In genomic region chr11:115314249-115314648, GRCm38 (mm10) we compare ENCODE assay signal across 16 mouse cellular contexts. TPM values are rescaled to one million over a fixed set of nuclear protein-coding genes. Genes with fewer than 3 reads are reported as not detected.
DNase-seq lines count a peak whose midpoint lies in the region; ATAC-seq and TF ChIP-seq lines count a peak whose summit lies in the region.
"Had no signal": no experiment of that assay in that cellular context is flagged by ENCODE, and none has a peak within 500 bp of the region (broad histone marks: within the 10 kb centered on the region; RNA-seq: fewer than 3 reads in every experiment).

No protein-coding gene starts in this region.

- no peaks in the 10 kb centered on the region for H3K9me3 ChIP-seq in liver, postnatal 0 days (ENCODE audit: low read length)
- H3K9me3 ChIP-seq in liver, embryonic 12.5 days (replicated peaks), result no peaks in the 10 kb centered on the region
- H3K9me3 ChIP-seq: embryonic facial prominence, embryonic 13.5 days; forebrain, embryonic 12.5 days; G1E; neural tube, embryonic 12.5 days had no signal

- H3K27me3 ChIP-seq in liver, postnatal 0 days (ENCODE audit: insufficient read depth, low read length), result peaks cover 40% of the 10 kb centered on the region
- peaks cover 75% of the 10 kb centered on the region for H3K27me3 ChIP-seq in liver, embryonic 12.5 days (replicated peaks)

- no peak overlapping the region for H3K9ac ChIP-seq in liver, postnatal 0 days (replicated peaks)
- H3K9ac ChIP-seq in liver, embryonic 12.5 days, result no peak overlapping the region
- H3K9ac ChIP-seq: embryonic facial prominence, embryonic 13.5 days; forebrain, embryonic 12.5 days; neural tube, embryonic 12.5 days had no signal

- H3K4me1 ChIP-seq in liver, postnatal 0 days (ENCODE audit: insufficient read depth), result no peaks in the 10 kb centered on the region
- H3K4me1 ChIP-seq in liver, embryonic 12.5 days, result no peaks in the 10 kb centered on the region

- H3K36me3 ChIP-seq in liver, postnatal 0 days (replicated peaks; ENCODE audit: insufficient read depth, low read length), result no peaks in the 10 kb centered on the region
- no peaks in the 10 kb centered on the region for H3K36me3 ChIP-seq in liver, embryonic 12.5 days
- H3K36me3 ChIP-seq: embryonic facial prominence, embryonic 13.5 days; forebrain, embryonic 12.5 days; G1E; neural tube, embryonic 12.5 days had no signal

- peak; percentile 56 for TF ChIP-seq CTCF in liver, postnatal 0 days (IDR thresholded peaks at IDR 0.05; ENCODE audit: low read depth)

- WGBS in liver, postnatal 0 days (ENCODE audit: insufficient replicate concordance), result 22% methylated on average over 2 of the region's 2 CpGs
- 19% methylated on average over 2 of the region's 2 CpGs for WGBS in liver, embryonic 12.5 days (ENCODE audit: insufficient replicate concordance)

- no peak overlapping the region for H3K4me3 ChIP-seq in liver, postnatal 0 days (ENCODE audit: low read depth, low read length)
- no peak overlapping the region for H3K4me3 ChIP-seq in liver, embryonic 12.5 days
- H3K4me3 ChIP-seq: embryonic facial prominence, embryonic 13.5 days; forebrain, embryonic 12.5 days; neural tube, embryonic 12.5 days had no signal

- no peak for TF ChIP-seq EP300 in liver, postnatal 0 days (IDR thresholded peaks at IDR 0.05; ENCODE audit: low read depth)

- peak; percentile 44; the same call in 1 of the 2 replicates for ATAC-seq in liver, postnatal 0 days
- ATAC-seq in liver, embryonic 12.5 days, result no peak

- H3K4me2 ChIP-seq in liver, postnatal 0 days (ENCODE audit: low read depth, low read length), result no peak overlapping the region
- H3K4me2 ChIP-seq in liver, embryonic 12.5 days, result no peak overlapping the region
- H3K4me2 ChIP-seq: embryonic facial prominence, embryonic 13.5 days; forebrain, embryonic 12.5 days; neural tube, embryonic 12.5 days had no signal

- H3K27ac ChIP-seq in liver, postnatal 0 days (ENCODE audit: low read depth), result no peak overlapping the region
- H3K27ac ChIP-seq in liver, embryonic 12.5 days, result no peak overlapping the region
- H3K27ac ChIP-seq: embryonic facial prominence, embryonic 13.5 days; forebrain, embryonic 12.5 days; neural tube, embryonic 12.5 days had no signal

- DNase-seq in heart, adult 11 months, result peak; percentile 83
- no peak for DNase-seq in heart, adult 9 months (ENCODE audit: low spot score in 2 of 2)
- no peak for DNase-seq in liver, postnatal 0 days
- DNase-seq in MN1 (ENCODE audit: low spot score), result peak; percentile 24
- DNase-seq in retina, embryonic 14.5 days (ENCODE audit: low spot score), result peak; percentile 42
- DNase-seq in urinary bladder, postnatal 10 days (ENCODE audit: low spot score), result no peak
- DNase-seq: cerebellum, adult 11-12 months; gastrocnemius, postnatal 14 days; thymus, postnatal 14 days had no signal

RNA-seq across cellular contexts. Expression of gene Otop2, which starts 7.3 kb away (rescaled TPM):
- not detected in 2 replicates for polyA plus RNA-seq in liver, postnatal 0 days (2015; fragmentation: Nextera tagmentation; extraction: Ambion mirVana)
- polyA plus RNA-seq in liver, embryonic 12.5 days (2016; fragmentation: Nextera tagmentation; extraction: Ambion mirVana), result not detected in 2 replicates
- polyA plus RNA-seq: forebrain, embryonic 12.5 days; G1E; heart, embryonic 16.5 days; liver, embryonic 16.5 days; neural tube, embryonic 12.5 days had no signal

RNA-seq across cellular contexts. Expression of gene Ush1g, which starts 7.6 kb away (rescaled TPM):
- polyA plus RNA-seq in liver, postnatal 0 days (2015; fragmentation: Nextera tagmentation; extraction: Ambion mirVana), result 0.29 and 0.46 TPM in 2 replicates
- 0.25 and 0.32 TPM in 2 replicates for polyA plus RNA-seq in liver, embryonic 12.5 days (2016; fragmentation: Nextera tagmentation; extraction: Ambion mirVana)
- polyA plus RNA-seq: embryonic facial prominence, embryonic 13.5 days; forebrain, embryonic 12.5 days; G1E had no signal

RNA-seq across cellular contexts. Expression of gene Fads6, which starts 16.8 kb away (rescaled TPM):
- 4.6 and 4.9 TPM in 2 replicates for polyA plus RNA-seq in liver, postnatal 0 days (2015; fragmentation: Nextera tagmentation; extraction: Ambion mirVana)
- polyA plus RNA-seq in liver, embryonic 12.5 days (2016; fragmentation: Nextera tagmentation; extraction: Ambion mirVana), result 2.2 and 2.4 TPM in 2 replicates
- polyA plus RNA-seq: G1E had no signal

RNA-seq across cellular contexts. Expression of gene Otop3, which starts 20.3 kb away (rescaled TPM):
- not detected in 2 replicates for polyA plus RNA-seq in liver, postnatal 0 days (2015; fragmentation: Nextera tagmentation; extraction: Ambion mirVana)
- polyA plus RNA-seq in liver, embryonic 12.5 days (2016; fragmentation: Nextera tagmentation; extraction: Ambion mirVana), result not detected in 2 replicates
- polyA plus RNA-seq: embryonic facial prominence, embryonic 13.5 days; forebrain, embryonic 12.5 days; G1E; heart, embryonic 16.5 days had no signal

RNA-seq across cellular contexts. Expression of gene Fdxr, which starts 37.4 kb away (rescaled TPM):
- polyA plus RNA-seq in liver, postnatal 0 days (2015; fragmentation: Nextera tagmentation; extraction: Ambion mirVana), result 7.0 and 7.3 TPM in 2 replicates
- 17.1 and 17.8 TPM in 2 replicates for polyA plus RNA-seq in liver, embryonic 12.5 days (2016; fragmentation: Nextera tagmentation; extraction: Ambion mirVana)

Comparison
In these comparisons a context has a peak if more than half of its experiments do, and no peak if none do; other contexts are left out.
1. DNase-seq: peak in heart, adult 11 months (single experiment), MN1 (single experiment) and retina, embryonic 14.5 days (single experiment); none in heart, adult 9 months (0 of 2), liver, postnatal 0 days (single experiment) and urinary bladder, postnatal 10 days (single experiment).